Mouse (Mus musculus): Measurements from ENCODE around the gene Actn1. TPM values are rescaled to one million over a fixed set of nuclear protein-coding genes. Genes with fewer than 3 reads are reported as not detected.

Actn1 gene
- polyA plus RNA-seq, 1 experiment from 2014 or later: 7.7 TPM

- Histone ChIP-seq H3K36me3 (replicated peaks; ENCODE audit: insufficient read depth, low read length) (0 out of 2 replicates have a peak, but pooled peaks cover 2% of the 10 kb centered on the region), H3K4me1 (ENCODE audit: insufficient read depth) (peaks cover 59% of the 10 kb centered on the region)
- 53% methylated on average over 3 of the region's 3 CpGs for WGBS (ENCODE audit: insufficient replicate concordance)
These were observed 43.1 kb downstream of the Actn1 start for GRCm38 (mm10) chr12:80217049-80217448.

GRCm38 (mm10) chr12:80216258-80216881, 43.8 kb downstream of the Actn1 start:
- H3K27ac ChIP-seq (ENCODE audit: low read depth): peak overlapping the region; percentile 81

More at GRCm38 (mm10) chr12:80217049-80217448, 43.1 kb downstream of the Actn1 start:
- Histone ChIP-seq H3K27me3 (ENCODE audit: insufficient read depth, low read length) (no peaks in the 10 kb centered on the region), H3K9me3 (ENCODE audit: low read length) (no peaks in the 10 kb centered on the region), H3K4me3 (ENCODE audit: low read depth, low read length) (no peak overlapping the region), H3K9ac (replicated peaks) (no peak overlapping the region), H3K4me2 (ENCODE audit: low read depth, low read length) (no peak overlapping the region), H3K27ac (ENCODE audit: low read depth) (peak overlapping the region; percentile 81)
- ATAC-seq (no peak), DNase-seq (no peak)
- TF ChIP-seq EP300 (IDR thresholded peaks at IDR 0.05; ENCODE audit: low read depth): no peak
- no peak for TF ChIP-seq CTCF (IDR thresholded peaks at IDR 0.05; ENCODE audit: low read depth)

GRCm38 (mm10) chr12:80213810-80214209, 46.4 kb downstream of the Actn1 start:
- 50% methylated on average over 8 of the region's 8 CpGs for WGBS (ENCODE audit: insufficient replicate concordance)
- H3K9me3 ChIP-seq (ENCODE audit: low read length): no peaks in the 10 kb centered on the region
- ATAC-seq (no peak), DNase-seq (no peak)
- no peaks in the 10 kb centered on the region for H3K36me3 ChIP-seq (replicated peaks; ENCODE audit: insufficient read depth, low read length)
- no peaks in the 10 kb centered on the region for H3K27me3 ChIP-seq (ENCODE audit: insufficient read depth, low read length)
- H3K4me3 ChIP-seq (ENCODE audit: low read depth, low read length): no peak overlapping the region
- H3K4me2 ChIP-seq (ENCODE audit: low read depth, low read length): peak overlapping the region; percentile 7; the same call in 1 of the 2 replicates
- TF ChIP-seq EP300 (IDR thresholded peaks at IDR 0.05; ENCODE audit: low read depth): no peak
- TF ChIP-seq CTCF (IDR thresholded peaks at IDR 0.05; ENCODE audit: low read depth): no peak
- H3K27ac ChIP-seq (ENCODE audit: low read depth): 0 out of 2 replicates have a peak overlapping the region, but pooled peaks have one; percentile 4
- peaks cover 62% of the 10 kb centered on the region for H3K4me1 ChIP-seq (ENCODE audit: insufficient read depth)
- no peak overlapping the region for H3K9ac ChIP-seq (replicated peaks)

More at GRCm38 (mm10) chr12:80216258-80216881, 43.8 kb downstream of the Actn1 start:
- TF ChIP-seq CTCF (IDR thresholded peaks at IDR 0.05; ENCODE audit: low read depth) (no peak), EP300 (IDR thresholded peaks at IDR 0.05; ENCODE audit: low read depth) (peak; percentile 53; the same call in 1 of the 2 replicates)
- H3K4me2 ChIP-seq (ENCODE audit: low read depth, low read length): no peak overlapping the region
- H3K4me3 ChIP-seq (ENCODE audit: low read depth, low read length): no peak overlapping the region
- H3K9me3 ChIP-seq (ENCODE audit: low read length): no peaks in the 10 kb centered on the region
- H3K27me3 ChIP-seq (ENCODE audit: insufficient read depth, low read length): no peaks in the 10 kb centered on the region
- ATAC-seq (peak; percentile 85), DNase-seq (peak; percentile 54)
- peaks cover 66% of the 10 kb centered on the region for H3K4me1 ChIP-seq (ENCODE audit: insufficient read depth)
- 35% methylated on average over 6 of the region's 6 CpGs for WGBS (ENCODE audit: insufficient replicate concordance)
- H3K9ac ChIP-seq (replicated peaks): no peak overlapping the region
- 0 out of 2 replicates have a peak, but pooled peaks cover 2% of the 10 kb centered on the region for H3K36me3 ChIP-seq (replicated peaks; ENCODE audit: insufficient read depth, low read length)

GRCm38 (mm10) chr12:80213263-80213662, 46.9 kb downstream of the Actn1 start:
- DNase-seq: no peak
- WGBS (ENCODE audit: insufficient replicate concordance): 7% methylated on average over 4 of the region's 4 CpGs

GRCm38 (mm10) chr12:80210791-80211612, 49.2 kb downstream of the Actn1 start:
- H3K27ac ChIP-seq (ENCODE audit: low read depth): peak overlapping the region; percentile 61

More at GRCm38 (mm10) chr12:80213263-80213662, 46.9 kb downstream of the Actn1 start:
- no peaks in the 10 kb centered on the region for H3K27me3 ChIP-seq (ENCODE audit: insufficient read depth, low read length)
- no peak overlapping the region for H3K9ac ChIP-seq (replicated peaks)
- peaks cover 62% of the 10 kb centered on the region for H3K4me1 ChIP-seq (ENCODE audit: insufficient read depth)
- peak overlapping the region; percentile 7; the same call in 1 of the 2 replicates for H3K4me2 ChIP-seq (ENCODE audit: low read depth, low read length)
- H3K4me3 ChIP-seq (ENCODE audit: low read depth, low read length): no peak overlapping the region
- TF ChIP-seq EP300 (IDR thresholded peaks at IDR 0.05; ENCODE audit: low read depth): no peak
- TF ChIP-seq CTCF (IDR thresholded peaks at IDR 0.05; ENCODE audit: low read depth): no peak
- ATAC-seq: no peak
- peak overlapping the region; percentile 16; the same call in 1 of the 2 replicates for H3K27ac ChIP-seq (ENCODE audit: low read depth)
- H3K9me3 ChIP-seq (ENCODE audit: low read length): no peaks in the 10 kb centered on the region
- H3K36me3 ChIP-seq (replicated peaks; ENCODE audit: insufficient read depth, low read length): 0 out of 2 replicates have a peak, but pooled peaks cover 2% of the 10 kb centered on the region

GRCm38 (mm10) chr12:80209914-80210313, 50.3 kb downstream of the Actn1 start:
- H3K9me3 ChIP-seq (ENCODE audit: low read length): no peaks in the 10 kb centered on the region
- DNase-seq (no peak), ATAC-seq (no peak)
- WGBS (ENCODE audit: insufficient replicate concordance): 62% methylated on average over 4 of the region's 4 CpGs
- peaks cover 40% of the 10 kb centered on the region for H3K4me1 ChIP-seq (ENCODE audit: insufficient read depth)
- H3K27me3 ChIP-seq (ENCODE audit: insufficient read depth, low read length): no peaks in the 10 kb centered on the region
- no peak for TF ChIP-seq EP300 (IDR thresholded peaks at IDR 0.05; ENCODE audit: low read depth)
- no peak for TF ChIP-seq CTCF (IDR thresholded peaks at IDR 0.05; ENCODE audit: low read depth)
- H3K4me3 ChIP-seq (ENCODE audit: low read depth, low read length): no peak overlapping the region
- H3K36me3 ChIP-seq (replicated peaks; ENCODE audit: insufficient read depth, low read length): peaks cover 6% of the 10 kb centered on the region; the same call in 1 of the 2 replicates
- no peak overlapping the region for H3K9ac ChIP-seq (replicated peaks)
- peak overlapping the region; percentile 61; the same call in 1 of the 2 replicates for H3K27ac ChIP-seq (ENCODE audit: low read depth)
- H3K4me2 ChIP-seq (ENCODE audit: low read depth, low read length): no peak overlapping the region

More at GRCm38 (mm10) chr12:80210791-80211612, 49.2 kb downstream of the Actn1 start:
- DNase-seq (no peak), ATAC-seq (peak; percentile 15; the same call in 1 of the 2 replicates)
- H3K9ac ChIP-seq (replicated peaks): no peak overlapping the region
- H3K4me3 ChIP-seq (ENCODE audit: low read depth, low read length): no peak overlapping the region
- H3K36me3 ChIP-seq (replicated peaks; ENCODE audit: insufficient read depth, low read length): peaks cover 2% of the 10 kb centered on the region; the same call in 1 of the 2 replicates
- H3K9me3 ChIP-seq (ENCODE audit: low read length): no peaks in the 10 kb centered on the region
- 28% methylated on average over 4 of the region's 4 CpGs for WGBS (ENCODE audit: insufficient replicate concordance)
- no peak for TF ChIP-seq CTCF (IDR thresholded peaks at IDR 0.05; ENCODE audit: low read depth)
- TF ChIP-seq EP300 (IDR thresholded peaks at IDR 0.05; ENCODE audit: low read depth): no peak
- peaks cover 46% of the 10 kb centered on the region for H3K4me1 ChIP-seq (ENCODE audit: insufficient read depth)
- 0 out of 2 replicates have a peak overlapping the region, but pooled peaks have one; percentile 1 for H3K4me2 ChIP-seq (ENCODE audit: low read depth, low read length)
- H3K27me3 ChIP-seq (ENCODE audit: insufficient read depth, low read length): no peaks in the 10 kb centered on the region

All from liver, postnatal 0 days (tissue).